Mouse (Mus musculus) intestine, embryonic 14.5 days (tissue): Measurements from ENCODE around the gene Nol3. TPM values are rescaled to one million over a fixed set of nuclear protein-coding genes. Genes with fewer than 3 reads are reported as not detected.

Experiments used
- ATAC-seq: fragments of 200-750 bp; cut with Nextera tagmentation; replicated peaks from 2 replicates; pipeline ENCODE4 v1.8.0; 2017; ENCODE audit warnings: low read depth, moderate number of reproducible peaks, moderate TSS enrichment, moderate library complexity; ENCODE audit not compliant: low FRiP score, low TSS enrichment
- DNase-seq: peaks from one replicate; pipeline ENCODE4 v3.0.0-alpha.2; 2018; ENCODE audit warnings: low spot score
- H3K27ac ChIP-seq: fragments of 300-500 bp; sonication (generic); 2 replicates; pipeline ENCODE4 v1.5.1; 2014; ENCODE audit warnings: low read depth, mild to moderate bottlenecking, control low read depth
- H3K27me3 ChIP-seq: fragments of 300-500 bp; sonication (generic); replicated peaks from 2 replicates; pipeline ENCODE4 v1.6.1; 2014; ENCODE audit warnings: low read length, control low read depth; ENCODE audit not compliant: control insufficient read depth, insufficient read depth
- H3K36me3 ChIP-seq: fragments of 300-500 bp; sonication (generic); 2 replicates; pipeline ENCODE4 v1.6.1; 2014; ENCODE audit warnings: low read length, control low read depth; ENCODE audit not compliant: control insufficient read depth, insufficient read depth
- H3K4me1 ChIP-seq: fragments of 300-500 bp; sonication (generic); replicated peaks from 2 replicates; pipeline ENCODE4 v1.6.1; 2014; ENCODE audit warnings: low read length, control low read depth, mixed read lengths; ENCODE audit not compliant: control insufficient read depth, insufficient read depth
- H3K4me2 ChIP-seq: fragments of 300-500 bp; sonication (generic); 2 replicates; pipeline ENCODE4 v1.6.1; 2014; ENCODE audit warnings: low read length
- H3K4me3 ChIP-seq: fragments of 300-500 bp; sonication (generic); 2 replicates; pipeline ENCODE4 v1.5.1; 2014; ENCODE audit warnings: low read depth, low read length, control low read depth, mixed read lengths
- H3K9ac ChIP-seq: fragments of 300-500 bp; sonication (generic); 2 replicates; pipeline ENCODE4 v1.6.1; 2014; ENCODE audit warnings: mild to moderate bottlenecking, low read length
- H3K9me3 ChIP-seq: fragments of 300-500 bp; sonication (generic); 2 replicates; pipeline ENCODE4 v1.6.1; 2016; ENCODE audit warnings: low read length, control low read depth; ENCODE audit not compliant: control insufficient read depth
- WGBS: fragments of 180-500 bp; shearing (Covaris S2); extraction: QIAGEN DNeasy Blood & Tissue Kit; methylation state at CpG from one replicate; pipeline ENCODE4 v1.1.7; 2014; 5-methylcytosine and 5-hydroxymethylcytosine counted together
- polyA plus RNA-seq: library from polyadenylated mRNA; unstranded; fragments of >200 nt; fragmentation: Nextera tagmentation; extraction: Ambion mirVana; gene quantifications from 2 replicates; pipeline ENCODE4 v1.2.1, GENCODE M21; 2014

The Nol3 gene
- polyA plus RNA-seq, 1 experiment from 2014 or later = 1.3 TPM

GRCm38 (mm10) chr8:105269075-105269458 is 6.9 kb upstream of the Nol3 start:
- WGBS = 4% methylated on average over 10 of the region's 10 CpGs
- Histone ChIP-seq H3K4me2 (peak overlapping the region; percentile 82), H3K9ac (peak overlapping the region; percentile 11; the same call in 1 of the 2 replicates), H3K9me3 (no peaks in the 10 kb centered on the region), H3K36me3 (no peaks in the 10 kb centered on the region), H3K4me3 (peak overlapping the region; percentile 41), H3K27ac (no peak overlapping the region), H3K27me3 (peaks cover 85% of the 10 kb centered on the region), H3K4me1 (peaks cover 27% of the 10 kb centered on the region)
- DNase-seq (no peak), ATAC-seq (peak; percentile 13; the same call in 1 of the 2 replicates)

GRCm38 (mm10) chr8:105269461-105269947 is 6.4 kb upstream of the Nol3 start, which contains the start of gene Hsf4:
TSS of gene Hsf4 (plus strand) at chr8:105269801.
- H3K4me1 ChIP-seq = peaks cover 27% of the 10 kb centered on the region
- ATAC-seq (no peak; the same call in 1 of the 2 replicates), DNase-seq (peak; percentile 76)
- peak within 1 kb of the TSS; percentile 41 for H3K4me3 ChIP-seq
- H3K36me3 ChIP-seq = no peaks in the 10 kb centered on the region
- peak within 1 kb of the TSS; percentile 82 for H3K4me2 ChIP-seq
- under 1% methylated on average over 42 of the region's 42 CpGs for whole genome bisulfite sequencing
- H3K9me3 ChIP-seq = no peaks in the 10 kb centered on the region
- H3K27me3 ChIP-seq = peaks cover 89% of the 10 kb centered on the region
- H3K9ac ChIP-seq = peak within 1 kb of the TSS; percentile 11
- H3K27ac ChIP-seq = no peak within 1 kb of the TSS

GRCm38 (mm10) chr8:105270101-105270915 is 5.6 kb upstream of the Nol3 start:
- Histone ChIP-seq H3K4me2 (peak overlapping the region; percentile 82), H3K4me1 (peaks cover 22% of the 10 kb centered on the region), H3K9me3 (no peaks in the 10 kb centered on the region), H3K27ac (no peak overlapping the region), H3K4me3 (peak overlapping the region; percentile 41), H3K36me3 (no peaks in the 10 kb centered on the region), H3K27me3 (peaks cover 93% of the 10 kb centered on the region), H3K9ac (no peak overlapping the region)
- DNase-seq (peak; percentile 74), ATAC-seq (no peak)
- 4% methylated on average over 39 of the region's 39 CpGs for WGBS

- peaks cover 25% of the 10 kb centered on the region for H3K4me1 ChIP-seq
- H3K4me2 ChIP-seq = no peak overlapping the region
- H3K27me3 ChIP-seq = peaks cover 98% of the 10 kb centered on the region
- peak overlapping the region; percentile 10; the same call in 1 of the 2 replicates for H3K4me3 ChIP-seq
- ATAC-seq (no peak), DNase-seq (no peak)
- no peak overlapping the region for H3K27ac ChIP-seq
- H3K36me3 ChIP-seq = no peaks in the 10 kb centered on the region
- H3K9me3 ChIP-seq = no peaks in the 10 kb centered on the region
- 3% methylated on average over 11 of the region's 11 CpGs for WGBS
- no peak overlapping the region for H3K9ac ChIP-seq
Measured at GRCm38 (mm10) chr8:105270916-105271186, 5.1 kb upstream of the Nol3 start.

DNA sequence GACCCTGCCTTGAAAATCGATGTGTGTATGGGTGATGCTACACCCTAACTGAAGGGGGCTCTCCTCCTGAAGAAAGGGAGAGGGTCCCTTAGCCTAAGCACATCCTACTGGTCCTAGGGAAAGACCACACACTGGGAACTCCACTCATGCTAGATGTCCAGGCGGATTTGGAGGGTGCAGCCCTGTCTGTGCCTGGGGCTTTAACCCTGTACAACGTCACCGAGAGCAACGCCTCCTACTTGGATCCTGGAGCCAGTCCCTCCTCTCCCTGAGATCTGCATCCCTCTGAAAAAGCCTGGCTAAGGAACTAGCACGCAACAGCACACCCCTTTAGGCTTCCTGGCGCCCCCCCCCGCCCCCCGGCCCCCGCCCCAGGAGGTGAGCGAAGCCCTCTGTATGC is 553 bp upstream of the Nol3 start:
- WGBS = 10% methylated on average over 11 of the region's 11 CpGs
- no peak for ATAC-seq
- peaks cover 9% of the 10 kb centered on the region for H3K4me1 ChIP-seq
- no peak overlapping the region for H3K27ac ChIP-seq
- no peak overlapping the region for H3K9ac ChIP-seq
- H3K4me2 ChIP-seq = peak overlapping the region; percentile 71
- no peaks in the 10 kb centered on the region for H3K36me3 ChIP-seq
- no peak overlapping the region for H3K4me3 ChIP-seq
- peaks cover 99% of the 10 kb centered on the region for H3K27me3 ChIP-seq
- no peaks in the 10 kb centered on the region for H3K9me3 ChIP-seq
- no peak for DNase-seq

- DNase-seq (peak; percentile 75), ATAC-seq (peak; percentile 45; the same call in 1 of the 2 replicates)
- peak overlapping the region; percentile 71 for H3K4me2 ChIP-seq
- WGBS = 3% methylated on average over 30 of the region's 30 CpGs
- no peak overlapping the region for H3K27ac ChIP-seq
- 0 out of 2 replicates have a peak overlapping the region, but pooled peaks have one; percentile 18 for H3K9ac ChIP-seq
- peak overlapping the region; percentile 34 for H3K4me3 ChIP-seq
- peaks cover 88% of the 10 kb centered on the region for H3K27me3 ChIP-seq
- 0 out of 2 replicates have a peak, but pooled peaks cover 3% of the 10 kb centered on the region for H3K36me3 ChIP-seq
- no peaks in the 10 kb centered on the region for H3K9me3 ChIP-seq
- H3K4me1 ChIP-seq = peaks cover 3% of the 10 kb centered on the region; the same call in 1 of the 2 replicates
Measured at GRCm38 (mm10) chr8:105276292-105277120, 566 bp downstream of the Nol3 start.

DNA sequence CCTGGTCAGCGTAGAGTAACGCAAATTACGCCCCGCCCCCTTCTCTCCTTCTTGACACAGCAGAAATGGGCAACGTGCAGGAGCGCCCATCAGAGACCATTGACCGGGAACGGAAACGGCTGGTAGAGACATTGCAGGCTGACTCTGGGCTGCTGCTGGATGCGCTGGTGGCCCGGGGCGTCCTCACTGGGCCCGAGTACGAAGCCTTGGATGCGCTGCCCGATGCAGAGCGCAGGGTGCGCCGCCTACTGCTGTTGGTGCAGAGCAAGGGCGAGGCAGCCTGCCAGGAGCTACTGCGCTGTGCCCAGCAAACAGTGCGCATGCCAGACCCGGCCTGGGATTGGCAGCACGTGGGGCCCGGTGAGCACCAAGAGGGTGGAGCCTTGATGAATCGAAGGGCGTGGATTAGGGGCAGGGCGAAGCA is 3.0 kb downstream of the Nol3 start:
- H3K4me2 ChIP-seq = peak overlapping the region; percentile 36; the same call in 1 of the 2 replicates
- peaks cover 3% of the 10 kb centered on the region; the same call in 1 of the 2 replicates for H3K4me1 ChIP-seq
- H3K27me3 ChIP-seq = peaks cover 64% of the 10 kb centered on the region
- H3K9ac ChIP-seq = no peak overlapping the region; the same call in 1 of the 2 replicates
- peak overlapping the region; percentile 19 for H3K4me3 ChIP-seq
- no peak overlapping the region for H3K27ac ChIP-seq
- H3K36me3 ChIP-seq = peaks cover 15% of the 10 kb centered on the region; the same call in 1 of the 2 replicates
- no peaks in the 10 kb centered on the region for H3K9me3 ChIP-seq
- ATAC-seq (peak; percentile 34; the same call in 1 of the 2 replicates), DNase-seq (no peak)
- WGBS = 4% methylated on average over 28 of the region's 28 CpGs

DNA sequence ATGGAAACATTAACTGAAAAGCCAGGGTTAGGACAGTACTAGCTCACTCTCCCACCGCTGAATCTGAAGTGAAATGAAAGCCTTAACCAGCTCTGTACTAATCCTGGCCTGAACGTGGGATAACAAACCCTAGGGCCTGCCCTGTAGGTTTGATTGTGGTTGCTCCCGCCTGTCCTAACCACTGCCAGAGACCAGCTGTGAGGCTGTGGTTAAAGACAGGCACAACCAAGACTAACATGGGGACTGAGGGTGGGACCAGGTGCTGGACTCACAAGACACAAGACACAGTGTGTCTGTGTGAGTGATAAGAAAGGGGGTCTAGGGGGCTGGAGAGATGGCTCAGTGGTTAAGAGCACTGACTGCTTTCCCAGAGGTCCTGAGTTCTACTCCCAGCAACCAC is 4.6 kb downstream of the Nol3 start:
- no peak overlapping the region for H3K27ac ChIP-seq
- ATAC-seq (no peak), DNase-seq (no peak)
- H3K4me3 ChIP-seq = no peak overlapping the region
- peaks cover 3% of the 10 kb centered on the region; the same call in 1 of the 2 replicates for H3K4me1 ChIP-seq
- no peak overlapping the region for H3K4me2 ChIP-seq
- H3K36me3 ChIP-seq = peaks cover 20% of the 10 kb centered on the region
- no peak overlapping the region for H3K9ac ChIP-seq
- H3K9me3 ChIP-seq = no peaks in the 10 kb centered on the region
- peaks cover 47% of the 10 kb centered on the region for H3K27me3 ChIP-seq
- 81% methylated on average over 3 of the region's 3 CpGs for WGBS
